Mouse (Mus musculus) left cerebral cortex, postnatal 10 days (tissue): ENCODE data around the gene Prmt1. TPM values are rescaled to one million over a fixed set of nuclear protein-coding genes. Genes with fewer than 3 reads are reported as not detected.
"Not testable (repeated sequence)": the region's sequence is repeated elsewhere in the genome, so short reads cannot be mapped to it uniquely, and the experiment has no call there.

Source experiments
- DNase-seq, 2 experiments: peaks; one replicate each; pipeline ENCODE4 v3.0.0; 2021 to 2022; ENCODE audit warnings: low spot score in 2 of 2, mixed read lengths in 1 of 2; ENCODE audit errors: extremely low spot score in 1 of 2
- intact Hi-C: fragments of 180-260 bp; cut with DNase I; formaldehyde crosslinking; loops from one replicate; pipeline ENCODE4 v1.15.1; 2025
- total RNA-seq, 2 experiments: library from RNA; stranded (reverse); gene quantifications; 2 replicates each; pipeline ENCODE4 v1.2.3; 2021

The Prmt1 gene
- total RNA-seq = 100 to 1,000 TPM; 253 to 257 TPM

DNA sequence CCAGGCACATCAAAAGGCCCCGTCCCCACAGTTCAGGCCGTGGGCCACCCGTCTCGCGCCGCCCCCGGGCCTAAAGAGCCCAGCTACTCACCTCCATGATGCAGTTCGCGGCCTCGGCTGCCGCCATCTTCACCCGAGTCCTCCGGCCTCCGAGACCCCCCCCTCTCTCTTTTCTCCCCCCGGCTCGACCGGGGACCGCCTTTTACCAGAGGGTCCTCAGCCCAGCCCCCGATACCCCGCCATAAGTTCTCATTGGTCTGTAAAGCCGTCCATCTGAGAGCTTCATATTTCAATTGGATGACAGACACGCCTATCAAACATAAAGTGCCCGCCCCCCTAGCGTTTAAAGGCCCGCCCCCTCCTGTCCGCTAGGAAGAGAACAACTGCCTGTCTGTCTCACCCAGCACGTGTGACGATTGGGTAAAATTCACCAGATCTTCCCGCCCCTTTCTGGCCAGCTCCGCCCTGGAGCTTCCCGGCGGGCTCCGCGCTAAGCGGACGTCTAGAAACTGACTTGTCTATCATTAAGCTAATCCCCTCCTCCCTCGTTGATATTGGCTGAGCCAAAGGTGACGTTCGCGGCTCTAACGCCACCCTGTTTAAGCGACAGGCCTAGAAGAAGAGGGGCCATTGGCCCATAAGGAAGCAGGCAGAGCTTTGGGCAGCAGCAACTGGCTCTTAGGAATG lies at the start of gene Prmt1:
Gene Prmt1 (minus strand): TSS at position 377 of the 687 bp plus-strand sequence.
- intact Hi-C loops = no loop called here
- peak; percentile 97 to 99 for DNase-seq

DNA sequence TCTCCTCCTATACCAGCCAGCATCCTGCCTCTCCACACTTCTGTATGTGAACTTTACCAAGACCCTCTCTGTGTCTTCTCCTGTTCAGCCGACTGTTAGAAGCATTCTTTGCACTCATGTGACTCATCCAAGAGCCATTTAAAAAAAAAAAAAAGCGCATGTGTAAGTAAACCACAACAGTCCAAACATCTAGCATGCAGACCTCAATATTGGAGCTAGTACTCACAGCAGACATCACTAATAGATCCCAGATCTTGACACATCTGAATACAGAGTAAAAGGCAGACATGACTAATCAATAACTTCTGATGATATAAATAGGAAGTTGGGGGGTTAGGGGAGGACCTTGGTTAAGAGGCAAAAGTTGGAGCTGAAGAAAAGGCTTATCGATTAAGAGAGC lies 49.3 kb upstream of the Prmt1 start:
- no peak for DNase-seq
- intact Hi-C loops = no loop called here

DNA sequence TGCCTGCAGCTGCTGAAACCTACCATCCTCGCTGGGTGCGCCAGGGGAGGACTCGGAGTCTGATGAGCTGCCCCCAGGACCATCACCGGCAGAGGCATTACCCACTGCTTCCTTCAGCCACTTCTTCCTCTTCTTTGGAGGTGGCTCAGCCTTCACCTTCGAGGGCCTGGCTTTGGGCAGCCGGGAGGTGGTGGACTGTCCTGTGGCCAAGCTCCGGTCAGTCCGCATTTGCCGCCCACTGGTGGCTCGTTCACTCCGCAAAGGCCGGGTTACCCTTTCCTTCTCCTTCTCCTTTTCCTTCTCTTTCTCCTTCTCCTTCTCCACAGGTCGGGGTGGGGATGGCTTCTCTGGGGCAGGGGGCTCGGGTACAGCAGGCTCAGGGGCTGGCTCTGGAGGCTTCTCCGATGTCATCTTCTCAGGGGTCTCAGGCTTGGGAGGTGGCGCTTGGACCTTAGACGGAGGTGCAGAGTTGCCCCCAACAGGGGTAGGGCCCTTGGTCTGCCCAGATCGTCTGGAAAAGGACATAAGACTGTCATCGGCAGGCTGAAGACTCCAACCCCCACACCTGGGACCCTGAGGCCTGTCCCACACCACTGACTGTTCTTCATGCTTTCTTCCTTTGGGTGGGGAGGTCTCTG lies 47.5 kb upstream of the Prmt1 start:
- intact Hi-C loops = no loop called here

DNA sequence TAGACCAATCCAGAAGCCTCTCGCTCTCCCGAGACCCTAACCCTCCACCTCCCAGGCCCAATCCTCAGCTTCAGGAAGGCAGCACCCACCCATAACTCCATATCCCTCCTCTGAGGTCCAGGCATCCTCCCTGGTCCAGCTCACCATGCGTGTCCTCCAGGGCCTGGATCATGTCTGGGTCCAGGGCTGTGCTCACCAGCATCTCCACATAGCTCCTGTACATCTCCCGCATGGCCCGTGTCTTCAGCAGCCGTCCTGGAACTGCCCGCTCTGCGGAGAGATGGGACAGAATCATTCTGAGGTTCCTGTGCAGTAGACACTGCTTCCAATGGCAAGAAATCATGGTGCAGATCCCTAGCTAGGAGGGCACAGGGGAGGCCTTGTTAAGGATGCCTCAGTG lies 44.5 kb upstream of the Prmt1 start:
- intact Hi-C loops = no loop called here
- no peak for DNase-seq

More for the DNA sequence above, 47.5 kb upstream of the Prmt1 start:
- DNase-seq = no peak

DNA sequence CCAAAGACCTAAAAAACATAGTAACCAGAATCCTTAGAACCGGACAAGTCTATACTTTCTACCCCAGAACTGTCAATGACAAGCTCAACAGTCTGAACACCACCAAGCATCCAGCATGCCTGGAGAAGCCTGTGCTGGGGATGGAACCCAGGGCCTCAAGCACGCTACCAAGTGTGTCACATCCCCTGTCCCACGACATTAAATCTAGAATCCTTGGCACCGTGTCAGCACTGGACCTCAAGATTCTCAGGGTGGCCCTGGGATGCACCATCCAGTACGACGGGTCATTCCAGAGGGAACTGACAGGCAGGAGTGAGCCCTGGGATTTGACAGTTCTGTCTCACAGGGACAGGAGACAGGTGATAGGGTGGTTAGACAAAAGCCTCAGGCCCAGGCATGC lies 43.6 kb upstream of the Prmt1 start:
- intact Hi-C loops = no loop called here
- DNase-seq = no peak

DNA sequence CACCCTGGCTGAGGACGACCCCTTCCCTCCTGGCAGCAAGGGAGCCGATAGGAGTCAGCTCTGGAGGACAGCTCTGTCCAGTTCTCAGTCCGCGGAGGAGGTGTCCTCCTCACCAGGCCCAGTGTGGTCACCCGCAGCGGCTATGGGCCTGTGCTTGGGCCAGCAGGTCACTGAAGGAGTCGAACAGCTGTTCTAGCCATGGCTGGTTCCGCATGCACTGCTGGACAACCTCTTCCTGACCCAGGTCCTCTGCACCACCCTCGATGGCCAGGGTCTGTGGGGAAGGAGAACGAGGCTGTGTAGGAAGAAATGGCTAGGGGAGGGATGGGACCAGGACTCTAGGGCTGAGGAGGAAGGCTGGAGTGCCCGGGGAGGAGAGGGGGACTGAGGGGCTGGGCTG lies 42.0 kb upstream of the Prmt1 start:
- no peak for DNase-seq
- intact Hi-C loops = no loop called here

DNA sequence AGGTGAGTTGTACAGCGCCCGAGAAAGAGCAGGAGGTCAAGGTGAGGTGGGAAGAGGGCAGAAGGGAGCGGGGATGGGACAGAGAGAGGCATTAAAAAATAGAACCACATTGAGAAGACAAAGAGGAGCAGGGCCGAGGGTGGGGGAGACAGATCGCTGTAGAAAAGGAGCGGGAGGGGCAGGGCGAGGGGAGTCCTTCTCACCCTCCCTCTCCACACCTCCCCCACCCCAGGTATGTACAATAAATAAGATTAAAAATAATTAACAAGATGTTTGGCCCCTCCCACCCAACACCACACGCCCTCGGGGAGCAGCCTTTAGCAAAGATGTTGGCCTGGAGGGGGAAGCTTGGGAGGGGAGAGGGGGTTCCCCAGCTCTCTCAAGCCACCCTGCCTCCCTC lies 41.4 kb upstream of the Prmt1 start:
- intact Hi-C loops = no loop called here
- no peak for DNase-seq

DNA sequence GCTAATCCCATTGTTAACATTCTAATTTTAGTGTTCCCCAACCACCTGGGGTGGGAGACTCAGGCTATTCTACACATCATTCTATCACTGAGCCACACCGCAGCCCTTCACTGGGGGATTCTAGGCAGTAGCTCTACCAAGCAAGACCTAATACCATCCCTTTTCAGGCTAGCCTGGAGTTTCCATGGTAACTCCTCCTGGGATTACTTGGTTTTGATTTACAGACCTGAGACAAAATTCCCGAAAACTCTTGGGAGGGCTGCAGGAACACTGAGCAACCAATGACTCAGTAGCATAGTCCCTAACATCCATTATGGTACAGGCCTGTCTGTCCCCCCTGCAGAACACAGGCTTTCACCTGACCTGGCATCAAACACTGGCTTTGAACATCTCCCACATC lies 39.9 kb upstream of the Prmt1 start:
- no peak for DNase-seq
- intact Hi-C loops = no loop called here

DNA sequence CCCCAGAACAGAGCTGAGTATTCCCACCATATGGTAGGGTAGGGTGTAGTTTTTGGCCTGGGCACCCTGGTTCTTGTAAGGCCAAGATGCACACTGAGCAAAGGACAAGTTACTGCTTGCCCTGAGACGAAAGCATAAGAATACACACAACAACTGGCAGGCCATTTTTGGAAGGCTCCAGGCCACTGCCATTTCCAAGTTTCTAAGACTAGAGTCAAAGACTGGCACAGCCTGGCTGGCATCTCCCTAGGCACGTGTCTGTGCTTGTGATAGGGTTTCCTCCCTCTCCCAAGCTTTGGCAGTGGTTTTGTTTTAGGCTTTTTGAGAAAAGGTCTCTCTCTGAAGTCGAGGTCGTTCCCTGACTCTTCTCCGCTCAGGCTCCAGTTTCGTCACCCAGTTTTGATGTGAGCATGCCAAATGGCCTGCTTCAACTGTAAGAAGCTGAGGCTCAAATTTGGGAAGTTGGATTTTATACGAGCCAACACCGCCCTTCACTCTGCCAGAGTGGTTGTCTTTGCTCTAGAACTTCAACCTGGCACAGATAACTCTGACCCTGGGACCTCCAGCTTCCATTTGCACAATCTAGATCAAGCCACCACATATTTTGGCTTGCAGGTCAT lies 39.3 kb upstream of the Prmt1 start:
- no peak for DNase-seq
- intact Hi-C loops = no loop called here

DNA sequence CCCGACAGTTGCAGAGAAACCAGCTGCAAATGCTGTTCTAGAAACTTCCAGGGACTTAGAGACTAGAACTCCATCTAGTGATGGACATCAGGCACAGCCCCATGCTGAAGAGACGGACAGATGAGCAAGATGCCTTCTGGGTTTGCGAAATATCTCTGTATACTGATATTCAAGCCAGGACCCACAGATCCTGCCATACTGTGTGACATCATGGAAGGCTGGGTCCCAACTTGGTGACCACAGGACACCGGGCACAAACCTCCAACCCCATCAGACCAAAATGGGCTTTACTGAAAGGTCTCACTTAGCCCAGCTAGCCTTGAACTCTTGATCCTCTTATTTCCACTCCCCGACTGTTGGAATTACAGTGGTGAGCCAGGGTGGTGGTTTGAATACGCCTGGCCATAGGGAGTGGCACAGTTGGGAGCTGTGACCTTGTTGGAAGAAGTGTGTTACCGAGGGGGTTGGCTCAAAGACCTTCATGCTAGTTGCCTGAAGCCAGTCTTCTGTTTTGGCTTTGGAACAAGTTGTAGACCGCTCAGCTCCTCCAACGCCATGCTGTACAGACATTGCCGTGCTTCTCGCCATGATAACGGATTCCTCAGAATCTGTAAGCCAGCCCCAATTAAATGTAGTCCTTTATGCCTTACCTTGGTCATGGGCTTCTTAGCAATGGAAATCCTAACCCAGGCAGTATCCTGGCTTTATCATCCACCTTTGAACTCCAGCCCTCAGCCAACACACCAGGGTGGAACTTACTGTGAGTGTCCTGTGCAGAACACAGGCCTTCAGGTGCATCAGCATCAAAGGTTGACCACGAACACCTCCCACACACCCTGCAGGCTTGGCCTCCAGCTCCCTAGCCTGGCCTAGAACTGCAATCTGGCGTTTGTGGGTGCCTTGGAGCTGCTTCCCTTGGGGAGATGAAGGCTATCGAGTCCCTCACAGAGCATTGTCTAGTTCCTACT lies 38.2 kb upstream of the Prmt1 start:
- no peak for DNase-seq
- intact Hi-C loops = no loop called here

DNA sequence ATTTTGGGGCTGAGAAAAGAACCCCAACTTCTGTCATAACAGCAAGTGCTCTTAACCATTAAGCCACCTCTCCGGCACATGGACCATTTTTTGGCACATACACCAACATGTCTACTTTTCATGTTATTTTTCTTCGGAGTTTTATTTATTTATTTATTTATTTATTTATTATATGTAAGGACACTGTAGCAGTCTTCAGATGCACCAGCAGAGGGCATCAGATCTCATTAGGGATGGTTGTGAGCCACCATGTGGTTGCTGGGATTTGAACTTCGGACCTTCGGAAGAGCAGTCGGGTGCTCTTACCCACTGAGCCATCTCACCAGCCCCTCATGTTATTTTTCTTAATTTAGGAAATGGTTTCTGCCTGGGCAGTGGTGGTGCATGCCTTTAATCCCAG lies 37.3 kb upstream of the Prmt1 start:
- DNase-seq, intact Hi-C loops: not testable (repeated sequence)

DNA sequence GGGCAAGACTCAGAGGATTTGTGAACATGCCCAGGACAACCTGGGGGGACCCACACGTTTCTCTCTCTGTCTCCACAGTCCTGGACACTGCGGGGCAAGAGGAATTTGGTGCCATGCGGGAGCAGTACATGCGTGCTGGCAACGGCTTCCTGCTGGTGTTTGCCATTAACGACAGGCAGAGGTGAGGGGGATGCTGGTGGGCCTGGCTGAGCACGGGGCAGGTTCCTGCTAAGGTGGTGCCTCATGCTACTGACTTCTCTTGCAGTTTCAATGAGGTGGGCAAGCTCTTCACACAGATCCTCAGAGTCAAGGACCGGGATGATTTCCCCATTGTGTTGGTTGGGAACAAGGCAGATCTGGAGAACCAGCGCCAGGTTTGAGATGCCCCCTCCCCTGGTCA lies 33.9 kb upstream of the Prmt1 start:
- intact Hi-C loops = no loop called here

DNA sequence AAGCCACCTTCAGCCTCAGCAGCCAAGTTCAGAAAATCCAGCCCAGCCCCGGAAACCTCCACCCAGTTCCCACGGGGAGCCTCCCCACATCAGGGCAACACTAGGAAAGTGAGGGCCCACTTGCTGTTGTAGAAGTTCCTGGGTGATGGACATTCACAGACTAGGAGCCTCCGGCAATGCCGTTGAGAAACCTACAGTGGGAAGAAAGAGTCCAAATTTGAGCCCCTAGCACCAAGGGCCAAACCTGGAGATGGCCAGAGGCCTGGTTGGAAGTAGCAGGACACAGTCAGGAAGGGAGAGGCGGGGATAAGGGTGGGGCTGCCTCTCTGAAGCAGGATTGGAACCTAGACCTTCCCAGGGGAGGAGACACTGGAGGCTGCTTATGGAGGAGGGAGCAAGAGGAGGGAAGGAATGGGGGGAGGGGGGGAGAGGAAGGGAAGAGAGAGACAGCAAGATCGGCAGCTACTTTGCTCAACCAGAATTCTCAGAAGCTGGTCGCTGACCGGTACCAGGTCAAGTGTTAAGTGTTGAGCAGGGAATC lies 32.7 kb upstream of the Prmt1 start:
- intact Hi-C loops = loop anchor here (5.0 kb wide), 1 partner anchor 33 kb away; the partner anchor contains the start of gene Prr12
- peak in 1 of 2 experiments; percentile 84 for DNase-seq

More for the DNA sequence above, 33.9 kb upstream of the Prmt1 start:
- DNase-seq = no peak

DNA sequence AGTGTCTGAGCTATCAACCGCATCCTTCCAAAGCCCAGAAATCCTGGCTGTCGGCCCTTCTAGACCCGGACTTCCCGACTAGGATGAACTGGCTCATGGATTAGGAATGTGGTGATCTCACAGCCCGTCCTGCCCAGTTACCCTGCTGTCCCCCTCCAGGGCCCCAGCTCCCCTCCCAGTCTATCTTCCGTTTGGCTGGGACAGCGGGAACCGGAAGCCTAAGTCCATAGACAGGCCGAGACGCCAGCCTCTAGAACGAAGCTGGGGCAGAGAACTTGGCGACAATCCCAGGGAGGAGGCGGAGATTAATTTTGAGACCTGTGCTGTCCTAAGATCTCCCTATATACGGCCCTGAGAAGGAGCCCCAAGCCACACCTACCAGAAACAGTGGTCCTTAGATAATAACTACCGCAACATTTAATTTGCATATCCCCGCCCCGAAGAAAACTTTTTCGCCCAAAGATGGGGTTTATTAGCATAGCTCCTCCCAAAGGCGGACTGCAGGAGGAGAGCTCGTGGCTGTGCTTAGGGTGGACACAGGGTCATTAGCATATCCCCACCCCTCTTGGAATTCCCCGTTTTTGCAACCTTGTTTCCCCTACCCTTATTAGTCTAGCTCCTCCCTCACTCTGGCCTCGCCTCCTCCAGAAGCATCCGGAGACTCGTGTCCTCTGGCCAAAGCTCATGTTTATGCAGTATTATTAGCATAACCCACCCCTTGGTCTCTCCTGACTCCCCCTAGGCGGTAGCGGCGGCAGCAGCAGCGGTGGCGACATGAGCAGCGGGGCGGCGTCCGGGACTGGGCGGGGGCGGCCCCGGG lies 31.1 kb upstream of the Prmt1 start, which contains the start of gene Rras:
Gene Rras (plus strand): TSS at position 720 of the 820 bp plus-strand sequence.
- intact Hi-C loops = loop anchor here (5.0 kb wide), 1 partner anchor 35 kb away; the partner anchor contains the start of gene Prr12

DNA sequence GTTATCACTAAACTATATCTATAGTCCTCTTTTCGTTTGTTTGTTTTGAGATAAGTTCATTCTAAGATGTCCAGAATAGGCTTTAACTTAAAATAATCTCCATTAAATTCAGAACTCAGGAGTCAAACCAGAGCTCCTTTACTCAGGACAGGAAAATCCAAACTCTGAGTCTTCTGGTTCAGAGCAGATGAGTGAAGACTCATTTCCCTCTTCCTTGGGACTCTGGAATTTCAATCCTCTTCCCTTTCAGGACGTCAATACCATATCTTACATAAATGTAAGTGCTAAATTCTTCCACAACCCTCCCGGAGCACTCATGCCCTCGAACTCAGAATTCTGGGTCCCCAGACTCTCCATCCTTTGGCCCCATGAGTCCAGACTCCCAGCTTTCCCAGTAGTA lies 30.4 kb upstream of the Prmt1 start:
- DNase-seq = no peak
- intact Hi-C loops = loop anchor here (5.0 kb wide), 1 partner anchor 36 kb away; the partner anchor contains the start of gene Prr12

More for the DNA sequence above, 31.1 kb upstream of the Prmt1 start, which contains the start of gene Rras:
- peak; percentile 88 to 94 for DNase-seq

DNA sequence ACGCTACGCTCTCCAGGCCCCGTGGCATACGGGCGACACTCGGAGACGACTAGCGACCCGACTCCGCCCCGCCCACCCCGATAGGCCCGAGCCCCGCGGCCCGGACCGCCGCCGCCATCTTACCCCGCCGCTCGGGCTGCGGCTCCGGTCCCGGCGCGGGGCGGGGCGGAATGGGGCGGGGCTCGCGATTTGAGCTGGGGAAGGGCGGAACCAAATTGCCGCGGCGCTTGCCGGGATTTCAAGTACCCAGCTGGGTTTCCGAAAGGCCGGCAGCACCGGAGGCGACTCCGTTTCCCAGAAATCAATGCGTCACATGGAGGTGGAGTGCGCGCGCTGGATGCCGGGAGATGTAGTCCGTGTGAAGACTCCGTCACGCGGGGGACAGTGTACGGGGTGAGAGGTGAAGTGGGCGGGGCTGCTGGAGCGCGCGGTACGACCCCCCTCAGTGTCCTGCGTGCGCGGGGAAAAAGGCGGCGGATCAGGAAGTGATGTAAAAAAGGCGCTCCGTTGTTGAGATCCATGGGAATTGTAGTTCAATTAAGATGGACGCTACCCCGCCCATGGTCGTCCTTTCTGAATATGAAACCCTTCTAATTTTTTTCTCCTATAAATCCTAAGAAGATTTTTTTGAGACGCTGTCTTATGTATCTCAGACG lies 29.7 kb upstream of the Prmt1 start, which contains the start of gene Scaf1:
Gene Scaf1 (minus strand): TSS at position 407 of the 656 bp plus-strand sequence.
- peak; percentile 100 for DNase-seq
- intact Hi-C loops = loop anchor here (5.0 kb wide), 1 partner anchor 36 kb away; the partner anchor contains the start of gene Prr12
